Mouse (Mus musculus): ENCODE data around the gene Asic2.

GRCm38 (mm10) chr11:80913408-80914024 is 1054.7 kb downstream of the Asic2 start:
- TF ChIP-seq CTCF (IDR thresholded peaks at IDR 0.05; ENCODE audit: borderline replicate concordance, insufficient read depth, low read depth, low read length) (no peak), POLR2A (IDR thresholded peaks at IDR 0.05; ENCODE audit: borderline replicate concordance, insufficient read depth, low read length) (no peak)
